Mouse (Mus musculus): ENCODE measurements around the gene Tbc1d2b.

Gene Tbc1d2b

DNA sequence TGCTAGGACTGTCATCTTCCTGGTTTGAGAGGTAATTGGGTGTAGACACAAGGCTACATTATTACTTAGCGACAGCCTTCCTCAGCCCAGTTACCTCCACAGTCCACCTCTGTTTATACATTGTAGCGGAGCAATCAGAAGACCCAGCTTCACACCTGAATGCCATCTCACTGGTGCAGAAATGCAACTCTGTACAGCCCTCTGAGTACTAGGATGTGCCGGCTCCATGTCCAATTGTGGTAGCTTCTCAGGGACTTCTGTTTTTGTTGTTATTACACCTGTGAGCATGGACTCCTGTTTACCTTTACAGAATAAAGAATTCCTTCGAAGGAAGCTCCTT, 7.3 kb downstream of the Tbc1d2b start:
- no peak for DNase-seq

DNA sequence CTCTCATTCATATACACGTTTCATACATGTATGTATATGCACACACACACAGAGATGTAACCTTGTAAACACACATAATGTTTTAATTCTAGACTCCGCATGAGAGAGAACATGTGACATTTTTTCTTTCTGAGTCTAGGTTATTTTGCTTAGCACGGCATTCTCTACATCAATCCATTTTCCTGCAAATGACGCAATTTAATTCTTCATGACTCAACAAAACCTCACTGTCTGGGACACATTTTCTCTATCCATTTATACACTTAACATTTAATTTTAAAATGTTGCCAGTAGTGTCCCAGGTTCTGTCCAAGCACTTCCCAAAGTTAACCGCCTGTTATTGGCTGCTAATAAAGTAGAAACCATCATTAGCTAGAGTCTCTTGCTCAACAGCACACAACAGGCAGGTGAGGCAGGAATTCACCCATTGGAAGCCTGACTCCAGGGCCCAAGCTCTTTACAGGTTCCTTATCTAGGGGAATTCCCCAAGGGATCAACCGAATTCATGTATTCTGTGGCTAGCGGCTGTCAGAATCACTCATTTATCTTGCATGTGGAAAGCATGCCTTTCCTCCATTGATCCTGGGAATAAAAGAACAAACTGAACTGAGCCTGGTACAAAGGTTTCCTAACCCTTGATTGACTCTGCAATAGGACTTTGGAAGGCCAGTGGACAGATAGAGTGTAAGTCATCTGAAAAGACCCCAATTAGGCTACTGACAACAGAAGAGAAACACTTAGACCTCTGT, 7.8 kb downstream of the Tbc1d2b start:
- DNase-seq: no peak

DNA sequence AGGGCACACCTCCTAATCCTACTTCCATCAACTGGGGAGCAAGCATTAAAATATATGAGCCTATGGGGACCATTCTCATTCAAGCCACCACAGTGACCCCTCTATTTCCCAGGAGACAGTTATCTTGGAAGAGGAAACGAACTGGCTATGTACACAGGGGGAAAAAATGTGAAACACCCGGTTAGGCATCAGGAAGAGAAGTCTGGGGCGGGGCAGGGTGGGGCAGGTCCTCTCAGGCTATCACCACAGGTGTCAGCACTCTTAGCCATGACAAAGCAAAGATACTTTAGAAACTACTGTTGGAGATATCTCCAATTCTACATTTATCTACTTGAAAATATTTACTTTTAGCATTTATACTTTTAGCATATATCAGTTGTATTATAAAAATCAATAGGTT, 8.5 kb downstream of the Tbc1d2b start:
- no peak for DNase-seq

DNA sequence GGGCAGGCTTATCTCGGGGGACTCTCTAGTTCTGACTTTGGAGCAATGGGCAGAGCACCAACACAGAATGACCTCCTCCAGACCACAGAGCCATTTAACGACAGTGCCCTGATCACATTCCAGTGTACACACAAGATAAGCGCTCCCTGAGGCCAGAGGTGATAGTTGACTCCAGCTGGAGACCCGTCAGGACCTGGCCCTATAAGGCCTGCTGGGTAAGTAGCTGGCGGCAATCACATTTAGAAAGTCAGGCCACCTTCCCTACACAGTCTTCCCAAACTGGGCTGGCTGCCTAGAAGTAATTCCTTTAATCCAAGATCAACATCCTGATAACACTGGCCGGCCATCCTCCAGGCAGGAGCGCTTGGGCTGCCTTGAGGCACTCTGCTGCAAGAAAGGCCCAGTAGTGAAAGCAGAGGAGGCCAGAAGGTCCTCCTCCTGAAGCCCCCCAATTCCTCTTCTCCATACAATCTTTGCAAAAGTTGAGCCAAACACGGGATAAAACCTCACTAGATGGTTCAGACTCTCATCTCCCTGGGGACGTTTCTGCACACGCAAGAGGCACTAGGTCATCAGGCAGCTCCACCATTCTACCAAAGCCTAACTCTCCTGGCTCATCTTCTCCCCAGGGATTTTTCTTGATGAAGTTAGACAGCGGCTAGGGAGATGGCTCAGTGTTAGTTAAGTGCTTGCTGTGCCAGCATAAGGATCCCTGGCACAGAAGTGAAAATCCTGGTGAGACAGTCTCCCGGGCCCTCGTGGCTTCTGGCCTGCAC, 9.8 kb downstream of the Tbc1d2b start:
- no peak for DNase-seq

DNA sequence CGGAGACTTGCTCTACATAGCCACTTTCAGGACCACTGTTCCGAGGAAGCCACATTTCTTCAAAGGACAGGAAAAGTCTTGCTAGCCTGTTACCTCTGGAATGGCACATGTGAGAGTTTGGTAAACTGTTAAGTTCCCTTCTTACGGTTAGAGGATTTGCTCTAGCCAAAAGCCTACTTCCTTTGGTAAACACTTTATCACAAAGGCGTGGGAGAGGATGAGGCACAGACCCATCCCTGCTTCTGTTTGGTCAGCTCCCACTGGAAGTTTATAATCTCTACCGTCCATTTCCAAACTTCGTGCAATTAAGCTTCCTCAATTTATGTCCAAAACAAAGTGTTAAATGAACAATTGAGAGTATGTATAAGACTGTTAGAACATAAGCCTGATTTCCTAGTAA, 10.5 kb downstream of the Tbc1d2b start:
- no peak for DNase-seq

DNA sequence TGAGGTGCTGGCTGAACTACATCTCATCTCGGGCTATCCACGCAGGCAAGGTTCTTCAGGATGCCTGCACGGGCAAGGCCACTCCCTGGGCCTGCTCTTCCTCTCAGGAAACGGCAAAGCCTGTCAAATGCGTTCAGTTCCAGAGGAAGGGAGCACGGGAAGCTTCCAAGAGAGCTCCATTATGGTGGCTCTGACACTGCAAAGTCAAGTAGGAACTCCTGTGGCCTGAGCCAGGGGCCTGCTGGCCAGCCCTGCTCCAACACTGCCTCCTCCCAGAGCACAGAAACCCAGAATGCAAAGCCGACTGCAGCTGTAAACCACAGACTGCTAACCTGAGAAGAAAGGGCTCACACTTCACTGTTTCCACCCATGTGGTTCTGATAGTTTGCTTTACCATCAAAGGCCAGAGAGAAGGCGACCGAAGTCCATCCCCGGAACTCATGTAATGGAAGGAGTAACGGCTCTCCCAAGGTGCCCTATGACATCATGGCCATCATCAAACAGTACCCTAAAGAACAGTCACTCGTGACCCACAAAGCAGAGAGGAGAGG, 11.1 kb downstream of the Tbc1d2b start:
- DNase-seq: no peak

DNA sequence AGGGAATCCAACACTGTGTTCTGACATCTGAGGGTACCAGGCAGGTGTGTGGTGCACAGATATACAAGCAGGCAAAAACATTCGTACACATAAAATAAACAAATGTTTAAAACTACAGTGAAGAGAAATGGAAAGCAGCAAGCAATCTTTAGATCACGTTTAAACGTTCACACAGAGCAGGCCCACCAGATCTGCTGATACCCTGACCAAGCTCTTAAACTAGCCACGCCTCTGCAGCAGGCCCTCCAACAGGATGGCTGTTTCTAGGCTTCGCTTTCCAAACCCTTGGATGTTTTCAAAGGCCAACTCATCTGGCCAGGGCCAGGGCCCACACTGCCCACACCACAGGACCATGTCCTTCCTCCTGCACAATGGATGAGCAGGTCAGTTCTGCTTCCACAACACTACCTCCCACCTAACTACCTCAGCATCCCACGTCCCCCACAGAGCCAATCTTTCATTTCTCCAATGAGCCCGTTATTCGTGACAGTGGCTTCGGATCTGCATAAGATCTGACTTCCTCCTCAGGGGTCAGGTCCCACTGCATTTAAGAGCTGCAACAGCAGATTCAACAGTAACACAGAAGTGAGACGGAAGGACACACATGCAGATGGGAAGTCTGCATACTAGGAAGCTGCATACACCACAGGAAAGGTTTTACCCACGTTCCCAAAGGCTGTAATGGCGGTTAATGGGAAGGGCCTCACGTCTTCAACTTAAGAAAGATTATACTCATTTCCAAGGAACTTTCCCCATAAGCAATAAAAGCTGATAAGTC, 12.7 kb downstream of the Tbc1d2b start:
- DNase-seq: no peak

DNA sequence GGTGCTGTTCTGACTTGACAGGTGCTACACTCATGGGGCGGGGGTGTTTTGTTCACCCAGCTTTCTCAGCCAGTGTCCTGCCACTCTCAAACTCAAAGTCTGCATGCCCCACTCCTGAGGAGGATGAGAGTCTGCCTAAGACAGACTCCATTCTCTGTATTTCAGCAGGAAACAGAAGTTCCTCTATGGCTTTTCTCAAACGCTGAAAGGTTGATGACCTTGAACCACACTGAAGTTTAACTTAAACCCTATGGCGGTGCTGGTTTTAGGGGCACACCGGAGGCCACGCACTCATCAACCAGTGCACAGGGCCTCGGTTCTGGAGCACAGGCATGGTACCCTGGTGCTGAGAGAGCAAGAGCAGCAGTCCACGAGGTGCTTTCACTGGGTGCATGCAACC, 13.4 kb downstream of the Tbc1d2b start:
- no peak for DNase-seq

DNA sequence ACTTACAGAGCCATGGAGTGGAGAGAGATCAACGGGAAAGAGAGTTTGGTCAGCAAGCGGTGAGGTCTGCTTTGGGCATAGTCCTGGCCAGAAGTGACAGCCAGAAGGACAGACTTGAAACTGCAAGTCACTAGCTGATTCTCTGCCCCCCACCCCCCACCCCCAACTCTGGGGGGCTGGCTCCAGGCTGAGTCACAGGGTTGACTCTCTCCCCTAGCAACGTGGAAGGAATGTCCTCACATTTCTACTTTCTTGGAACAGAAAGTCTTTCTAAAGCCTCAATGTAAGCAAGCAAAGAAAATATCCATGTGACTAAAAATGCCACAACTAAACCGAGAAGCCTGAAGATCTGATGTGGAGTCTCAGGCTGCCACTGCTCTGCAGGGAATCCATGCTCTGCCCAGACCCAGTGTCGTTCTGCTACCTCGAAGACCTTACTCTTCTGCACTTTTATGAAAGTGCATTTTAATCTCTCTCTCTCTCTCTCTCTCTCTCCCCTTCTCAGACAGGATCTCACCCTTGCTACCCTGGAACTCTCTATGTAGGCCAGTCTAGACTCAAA, 14.7 kb downstream of the Tbc1d2b start:
- DNase-seq: no peak

DNA sequence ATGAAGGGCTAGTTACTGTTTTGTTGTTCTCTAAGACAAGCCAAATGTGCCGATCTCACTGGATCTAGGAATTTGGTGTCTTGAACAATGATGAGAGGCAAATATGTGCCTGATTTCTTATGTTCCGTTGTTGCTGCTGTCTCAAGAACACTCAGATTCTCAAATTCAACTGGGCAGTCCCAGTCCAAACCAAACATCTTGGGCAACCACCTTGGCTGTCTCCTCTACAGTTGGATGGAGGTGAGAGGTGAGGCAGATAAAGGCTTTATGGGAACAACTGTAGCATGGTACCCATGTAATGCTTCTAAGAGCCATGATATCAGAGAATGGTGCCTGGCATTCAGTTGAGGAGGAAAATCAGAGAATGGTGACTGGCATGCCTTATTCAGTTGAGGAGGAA, 17.4 kb downstream of the Tbc1d2b start:
- DNase-seq: no peak

DNA sequence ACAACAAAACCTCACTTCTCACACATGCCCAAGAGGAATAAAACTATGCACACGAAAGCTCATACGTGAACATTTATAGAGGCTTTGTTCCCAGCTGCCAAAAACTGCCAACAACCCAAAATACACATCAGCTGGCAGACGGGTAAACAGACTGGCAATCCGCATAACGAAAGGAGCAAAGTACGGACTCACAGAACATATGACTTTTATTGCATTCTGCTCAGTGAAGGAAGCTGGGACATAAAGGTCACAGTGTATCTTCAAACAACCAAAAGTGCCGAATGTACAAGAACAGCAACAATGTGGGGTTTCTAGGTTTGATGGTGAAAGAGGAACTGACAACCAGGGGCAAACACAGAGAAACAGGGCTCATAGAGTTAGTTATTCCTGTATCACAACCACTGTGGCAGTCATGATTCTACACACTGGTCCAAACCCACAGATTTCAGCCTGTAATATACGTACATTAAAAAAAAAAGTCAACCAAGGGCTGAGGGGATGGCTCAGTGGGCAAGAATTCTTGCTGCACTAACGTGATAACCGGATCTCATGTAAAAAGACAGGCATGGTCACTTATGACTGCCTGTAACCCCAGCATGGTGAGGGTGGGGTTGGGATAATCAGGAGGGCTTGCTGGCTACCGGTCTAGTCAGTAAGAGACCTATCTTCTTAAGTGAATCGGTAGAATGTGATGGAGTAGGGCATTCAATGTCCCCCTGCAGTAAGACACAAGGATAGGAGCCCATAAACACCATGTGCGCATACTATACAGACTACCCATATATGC, 19.4 kb downstream of the Tbc1d2b start:
- DNase-seq: no peak

DNA sequence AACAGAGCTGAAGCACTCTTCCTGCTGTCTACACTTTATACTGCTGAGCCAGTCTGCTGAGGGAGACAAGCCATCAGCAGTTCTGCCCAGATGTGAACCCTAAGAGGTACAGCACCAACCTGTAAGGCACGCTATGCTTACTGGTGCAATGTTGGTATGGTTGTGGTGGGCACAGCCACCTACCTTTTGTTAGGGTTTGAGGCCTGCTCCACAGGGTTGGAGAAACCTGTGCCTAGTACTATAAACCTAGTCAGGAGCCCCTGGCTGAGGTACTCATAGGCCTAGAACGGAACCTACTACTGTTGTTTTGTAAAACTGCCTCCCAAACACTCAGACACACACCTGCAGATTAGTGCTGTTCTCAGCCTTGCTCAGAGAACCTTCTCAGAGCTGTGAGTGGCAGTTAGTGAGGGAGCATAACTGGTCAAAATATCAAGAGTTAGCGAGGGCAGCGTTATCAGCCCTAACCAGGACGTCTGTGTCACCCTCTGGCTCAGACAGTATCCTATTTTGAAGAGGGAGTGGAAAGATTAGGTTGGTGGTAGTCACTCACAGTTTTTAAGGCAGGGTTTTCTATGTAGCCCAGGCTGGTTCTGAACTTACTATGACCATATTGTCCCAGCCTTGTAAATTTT, 20.3 kb downstream of the Tbc1d2b start:
- DNase-seq: no peak

DNA sequence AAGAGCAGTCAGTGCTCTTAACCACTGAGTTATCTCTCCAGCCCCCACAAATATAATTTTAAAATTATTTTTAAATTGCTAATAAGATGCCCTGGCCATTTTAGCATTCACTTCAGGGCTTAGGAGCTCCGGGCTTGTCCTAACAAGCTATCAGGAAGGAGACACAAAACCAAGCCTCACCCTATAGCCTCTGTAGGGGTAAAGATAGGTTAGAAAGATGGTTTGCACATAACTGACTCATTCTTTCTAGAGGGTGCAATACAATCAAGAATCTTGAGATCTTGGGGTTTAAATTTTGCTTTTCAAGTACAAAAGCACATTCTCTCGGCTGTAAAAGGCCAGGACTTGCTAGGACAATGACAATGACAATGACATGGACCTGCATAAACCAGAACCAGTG, 21.6 kb downstream of the Tbc1d2b start:
- no peak for DNase-seq

DNA sequence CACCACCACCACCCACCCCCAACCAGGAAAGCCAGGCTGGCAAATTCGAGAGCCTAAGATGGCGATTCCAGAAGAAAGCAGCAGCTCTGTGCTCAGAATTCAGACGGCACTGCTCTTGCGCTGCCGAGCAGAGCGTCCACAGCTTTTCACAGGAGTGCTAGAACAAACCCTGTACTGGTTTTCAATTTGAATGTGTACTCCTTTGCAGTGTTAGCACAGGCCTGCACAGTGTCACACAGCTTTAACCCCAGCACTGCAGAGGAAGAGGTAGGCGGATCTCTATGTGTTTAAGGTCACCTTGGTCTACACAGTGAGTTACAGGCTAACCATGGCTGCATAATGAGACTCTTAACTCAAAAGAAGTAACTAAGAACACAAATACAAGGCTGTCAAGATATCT, 22.3 kb downstream of the Tbc1d2b start:
- DNase-seq: no peak

DNA sequence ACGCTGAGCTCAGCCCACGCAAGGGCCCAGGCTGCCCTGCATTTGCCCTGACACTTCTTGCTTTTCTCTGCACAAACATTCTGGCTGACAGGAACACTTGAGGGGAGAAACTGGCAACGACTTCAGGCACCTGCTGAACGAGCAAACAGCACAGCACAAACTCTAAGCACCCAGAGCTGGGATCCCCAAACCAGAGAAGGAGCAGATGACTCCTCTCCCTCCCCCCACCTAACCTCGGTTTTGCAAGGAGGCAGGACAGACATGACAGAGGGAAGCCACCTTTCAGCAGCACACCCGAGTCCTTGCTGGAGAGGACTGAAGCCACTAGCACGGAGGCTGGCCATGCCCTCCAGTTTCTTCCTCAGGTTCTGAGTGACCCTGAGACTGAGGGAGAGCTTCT, 23.3 kb downstream of the Tbc1d2b start:
- no peak for DNase-seq

DNA sequence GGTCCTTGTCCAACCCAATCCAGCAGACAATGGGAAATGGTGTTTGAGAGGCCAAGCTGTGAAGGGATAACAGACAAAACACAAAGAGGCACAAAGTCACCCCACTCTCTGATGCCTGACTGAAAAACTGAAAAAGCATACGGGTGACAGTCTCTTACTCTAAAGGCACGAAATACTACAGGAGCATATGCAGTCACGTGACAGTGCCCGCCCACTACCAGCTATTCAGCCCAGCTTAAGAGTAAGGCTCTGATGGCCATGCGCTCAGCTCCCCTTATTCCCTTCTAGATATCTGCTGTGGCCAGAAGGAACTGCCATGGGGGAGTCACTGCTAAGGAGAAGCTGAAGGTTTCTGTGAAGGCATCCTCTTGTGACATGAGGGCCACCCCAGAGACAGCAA, 24.8 kb downstream of the Tbc1d2b start:
- DNase-seq: no peak

DNA sequence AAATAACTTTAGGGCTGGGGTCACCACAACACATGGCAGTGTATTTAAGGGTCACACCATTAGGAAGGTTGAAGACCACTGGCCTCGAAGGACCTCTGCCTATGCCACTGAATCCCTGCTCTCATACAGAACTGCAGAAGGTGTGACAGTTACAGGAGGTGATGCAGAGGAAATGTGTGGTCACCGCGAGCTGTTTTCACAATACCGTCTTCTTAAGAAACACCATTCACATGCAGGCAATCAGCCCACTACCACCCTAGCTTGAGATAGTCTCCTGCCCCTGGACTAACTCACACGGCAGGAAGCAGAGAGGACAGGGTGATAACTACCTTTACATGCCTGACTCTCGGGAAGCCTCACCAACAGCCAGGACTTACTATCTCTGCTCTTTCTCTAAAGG, 25.4 kb downstream of the Tbc1d2b start:
- no peak for DNase-seq

DNA sequence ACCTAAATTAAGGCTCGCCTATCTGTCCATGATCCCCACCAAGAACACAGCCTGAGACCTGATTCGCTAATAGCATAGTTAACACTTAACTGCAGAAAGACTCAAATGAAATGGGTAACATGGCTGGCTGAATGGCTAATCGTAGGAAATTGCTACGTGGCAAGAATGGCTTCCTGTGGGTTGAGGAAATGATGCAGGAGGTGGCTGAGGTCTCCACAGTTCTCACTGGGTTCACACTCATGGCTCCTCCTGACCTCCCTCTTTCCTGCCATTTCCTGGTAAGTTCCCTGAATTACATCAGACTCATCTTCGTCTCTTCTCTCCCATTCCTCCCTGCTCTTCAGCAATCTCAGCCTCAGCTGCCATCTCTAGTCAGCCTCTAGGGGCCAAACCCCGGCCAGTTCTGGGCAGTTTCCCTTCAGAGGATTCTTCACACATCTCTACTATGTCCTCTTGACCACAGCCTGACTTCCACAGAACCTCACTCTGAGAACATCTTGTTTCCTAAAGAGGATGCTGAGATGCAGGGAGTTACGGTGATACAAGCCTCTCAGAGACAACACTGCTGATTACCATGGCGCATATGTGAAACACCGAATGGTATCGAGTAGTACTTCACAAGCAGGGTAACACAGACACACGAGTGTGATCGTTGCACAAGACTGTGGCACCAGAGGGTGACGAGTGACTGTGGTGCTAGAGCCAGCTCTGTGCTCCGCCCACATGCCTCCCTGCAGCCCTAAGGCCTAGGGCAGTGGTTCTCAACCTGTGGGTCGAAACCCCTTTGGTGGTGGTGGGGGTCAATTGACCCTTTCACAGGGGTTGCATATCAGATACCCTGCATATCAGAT, 26.1 kb downstream of the Tbc1d2b start:
- no peak for DNase-seq

DNA sequence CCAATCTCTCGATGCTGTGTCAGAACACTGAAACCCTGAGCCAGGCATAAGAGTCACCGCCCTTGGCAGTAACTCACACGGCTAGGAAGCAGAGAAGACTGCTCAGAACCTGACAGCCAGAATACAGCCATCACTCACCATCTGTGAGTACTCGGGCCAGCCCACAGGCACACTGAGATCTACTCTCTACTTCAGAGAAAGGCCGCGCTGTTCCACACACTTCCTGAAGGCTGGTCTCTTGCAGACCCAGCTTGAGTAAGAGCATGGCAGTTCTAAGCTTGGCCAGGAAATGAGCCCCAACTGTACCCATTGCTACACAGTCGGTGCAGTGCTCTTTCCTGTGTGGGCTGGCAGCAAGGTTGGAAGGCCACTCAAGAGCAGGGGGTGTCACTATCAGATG, 27.7 kb downstream of the Tbc1d2b start:
- no peak for DNase-seq

DNA sequence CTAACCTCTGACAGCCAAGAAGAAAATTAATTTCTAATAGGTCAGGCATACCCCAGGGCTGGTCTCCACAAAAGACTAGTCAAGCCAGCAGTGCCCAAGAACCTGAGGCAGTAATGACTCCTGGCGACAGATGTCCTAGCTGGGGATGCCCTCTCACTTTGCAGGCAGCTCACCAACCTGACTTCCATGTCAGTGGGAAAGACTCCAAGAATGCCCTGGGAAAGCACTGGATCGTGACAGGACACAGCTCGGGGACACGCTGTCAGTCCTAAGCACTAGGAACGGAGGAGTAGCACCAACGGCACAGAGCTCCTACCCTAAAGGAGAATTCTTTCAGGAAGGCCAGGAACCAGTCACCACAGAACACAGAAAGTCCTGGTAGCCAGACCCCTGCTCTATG, 28.3 kb downstream of the Tbc1d2b start:
- DNase-seq: no peak

DNA sequence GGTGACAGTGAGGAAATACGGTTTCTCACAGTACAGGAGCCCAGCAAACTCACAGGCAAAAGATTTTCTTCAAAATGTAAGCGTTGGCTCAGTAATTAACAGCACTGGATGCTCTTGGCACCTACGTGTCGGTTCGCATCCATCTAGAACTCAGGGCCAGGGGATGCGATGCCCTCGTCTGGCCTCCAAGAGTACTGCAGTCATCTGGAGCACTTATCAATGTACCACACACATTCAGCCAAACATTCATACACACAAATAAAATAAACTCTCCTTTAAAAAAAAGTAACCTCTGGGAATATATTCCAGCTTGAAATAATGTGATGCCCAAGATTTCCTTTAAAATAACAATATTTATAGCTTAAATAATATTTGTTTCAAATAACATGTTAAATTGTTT, 29.0 kb downstream of the Tbc1d2b start:
- no peak for DNase-seq

Measured in right cerebral cortex, postnatal 25 days (tissue).